Mouse (Mus musculus): Measurements from ENCODE around the gene Cfap36. TPM values are rescaled to one million over a fixed set of nuclear protein-coding genes. Genes with fewer than 3 reads are reported as not detected.

Cfap36 gene
- polyA plus RNA-seq, 1 experiment from 2014 or later: 42.3 TPM

Other genes with a start within 250 kb of the Cfap36 start
- gene Pnpt1, start 116.7 kb downstream of the Cfap36 start, polyA plus RNA-seq (2014; fragmentation: Nextera tagmentation; extraction: Ambion mirVana): 37.1 and 37.9 TPM in 2 replicates
- gene Ppp4r3b, start 74.5 kb downstream of the Cfap36 start, polyA plus RNA-seq (2014; fragmentation: Nextera tagmentation; extraction: Ambion mirVana): 38.8 and 40.1 TPM in 2 replicates
- 19.4 and 22.3 TPM in 2 replicates for gene Ccdc88a, start 126.2 kb upstream of the Cfap36 start, polyA plus RNA-seq (2014; fragmentation: Nextera tagmentation; extraction: Ambion mirVana)

All from heart, embryonic 14.5 days (tissue).